Mouse (Mus musculus) E14TG2a.4 (cell line): ENCODE measurements around the gene Tmem234.

ENCODE experiments used
- CTCF ChIP-seq: conservative IDR thresholded peaks from 2 replicates; pipeline ENCODE4 v1.5.1; 2014; ENCODE audit warnings: low read length
- POU5F1 ChIP-seq: IDR thresholded peaks from 2 replicates; pipeline ENCODE4 v1.6.1; 2014; ENCODE audit warnings: low read length, borderline replicate concordance

DNA sequence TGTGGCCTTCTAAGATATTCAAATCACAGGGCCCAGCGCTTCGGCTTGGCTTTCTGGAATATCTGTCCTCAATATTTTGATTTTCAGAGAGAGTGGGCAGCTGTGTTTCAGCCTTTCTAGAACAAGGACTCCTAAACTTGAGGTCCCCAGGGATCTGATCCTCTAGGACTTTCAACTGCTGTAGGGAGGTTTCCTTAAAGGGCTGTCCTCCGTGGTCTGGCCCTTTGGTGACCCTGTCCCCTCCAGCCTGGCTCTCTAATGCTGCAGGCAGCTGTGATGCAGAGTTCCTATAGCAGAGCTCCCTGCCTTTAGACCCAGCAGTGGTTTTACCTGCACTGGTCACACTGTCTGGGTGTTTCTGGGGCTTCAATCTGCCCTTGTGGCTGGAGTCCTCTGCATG, 16.2 kb downstream of the Tmem234 start:
- no peak for TF ChIP-seq CTCF
- no peak for TF ChIP-seq POU5F1
